In genomic region chr4:120194965-120195364, GRCm38 (mm10) we compare ENCODE assay signal across 37 mouse cellular contexts. TPM values are rescaled to one million over a fixed set of nuclear protein-coding genes. Genes with fewer than 3 reads are reported as not detected.
DNase-seq lines count a peak whose midpoint lies in the region; ATAC-seq and TF ChIP-seq lines count a peak whose summit lies in the region.
"Had no signal": no experiment of that assay in that cellular context is flagged by ENCODE, and none has a peak within 500 bp of the region (broad histone marks: within the 10 kb centered on the region; RNA-seq: fewer than 3 reads in every experiment).

No protein-coding gene starts in this region.

- no peaks in the 10 kb centered on the region for H3K9me3 ChIP-seq in intestine, postnatal 0 days (ENCODE audit: control insufficient read depth)
- H3K9me3 ChIP-seq in intestine, embryonic 16.5 days (ENCODE audit: control insufficient read depth, low read length): no peaks in the 10 kb centered on the region
- H3K9me3 ChIP-seq: embryonic facial prominence, embryonic 13.5 days; forebrain, embryonic 10.5 days; forebrain, embryonic 15.5 days; heart, embryonic 13.5 days; limb, embryonic 15.5 days; liver, embryonic 13.5 days; midbrain, embryonic 13.5 days; neural tube, embryonic 13.5 days had no signal

- no peak overlapping the region for H3K9ac ChIP-seq in heart, adult 2 months (ENCODE audit: low read depth, low read length)
- no peak overlapping the region for H3K9ac ChIP-seq in intestine, postnatal 0 days (ENCODE audit: low read depth, low read length)
- H3K9ac ChIP-seq in intestine, embryonic 16.5 days (ENCODE audit: low read depth, low read length): no peak overlapping the region
- H3K9ac ChIP-seq: embryonic facial prominence, embryonic 13.5 days; forebrain, embryonic 15.5 days; heart, embryonic 13.5 days; hindbrain, embryonic 14.5 days; limb, embryonic 15.5 days; liver, embryonic 13.5 days; midbrain, embryonic 13.5 days; neural tube, embryonic 13.5 days had no signal

- no peak for ATAC-seq in intestine, postnatal 0 days
- ATAC-seq in intestine, embryonic 16.5 days: no peak
- ATAC-seq: activated CD4-positive, CD25-positive, alpha-beta regulatory T cell, adult 4 months; forebrain, embryonic 15.5 days; inflammation-experienced regulatory T-cells, adult 6 months; lung, postnatal 0 days; midbrain, embryonic 13.5 days had no signal

- no peak for TF ChIP-seq EP300 in heart, adult 2 months (IDR thresholded peaks at IDR 0.05; ENCODE audit: insufficient read depth, low read depth, low read length)

- no peaks in the 10 kb centered on the region for H3K4me1 ChIP-seq in heart, adult 2 months (ENCODE audit: control insufficient read depth, insufficient read depth, low read length)
- H3K4me1 ChIP-seq in intestine, postnatal 0 days (replicated peaks; ENCODE audit: control insufficient read depth, insufficient read depth, low read length): peaks cover 5% of the 10 kb centered on the region; the same call in 1 of the 2 replicates
- H3K4me1 ChIP-seq in intestine, embryonic 16.5 days (ENCODE audit: control insufficient read depth, insufficient read depth, low read length): peaks cover 28% of the 10 kb centered on the region
- H3K4me1 ChIP-seq: liver, embryonic 13.5 days had no signal

- intact Hi-C loops in gastrocnemius, adult 2 months (cut with DNase I): no loop called here
- intact Hi-C loops in heart, adult 2 months (cut with DNase I): no loop called here
- intact Hi-C loops in heart, postnatal 14 days (cut with DNase I): no loop called here
- intact Hi-C loops in left cerebral cortex, postnatal 14 days (cut with DNase I): no loop called here

- TF ChIP-seq POLR2A in heart, adult 2 months (IDR thresholded peaks at IDR 0.05; ENCODE audit: insufficient read depth, low read depth, low read length): no peak

- H3K27ac ChIP-seq in gastrocnemius, adult 2 months: no peak overlapping the region; the same call in 1 of the 2 replicates
- no peak overlapping the region for H3K27ac ChIP-seq in heart, adult 2 months
- H3K27ac ChIP-seq in intestine, postnatal 0 days (ENCODE audit: low read depth, low read length): no peak overlapping the region
- H3K27ac ChIP-seq in intestine, embryonic 16.5 days (ENCODE audit: low read length): no peak overlapping the region
- H3K27ac ChIP-seq: embryonic facial prominence, embryonic 13.5 days; forebrain, embryonic 10.5 days; forebrain, embryonic 15.5 days; heart, embryonic 13.5 days; hindbrain, embryonic 14.5 days; limb, embryonic 15.5 days; liver, embryonic 13.5 days; macrophage; midbrain, embryonic 13.5 days; neural tube, embryonic 13.5 days had no signal

- DNase-seq in gastrocnemius, adult 2 months: peak; percentile 59
- DNase-seq in gastrocnemius, postnatal 10 days: no peak
- peak in 1 of 2 experiments; percentile 39 for DNase-seq in heart, adult 2 months
- DNase-seq in heart, postnatal 14 days: no peak
- DNase-seq in left cerebral cortex, postnatal 14 days (ENCODE audit: low spot score in 2 of 2): no peak
- DNase-seq: adrenal gland, postnatal 25 days; B cell, adult 2 months; cerebellum, adult 18-20 months; cerebellum, postnatal 10 days; kidney, adult 2 months; kidney, postnatal 4 days; left cerebral cortex, postnatal 4 days; liver, embryonic 13.5 days; lung, adult 18-20 months; right cerebral cortex, postnatal 4 days; thymus, adult 2 months; thymus, postnatal 36 days had no signal

- no peak overlapping the region for H3K4me2 ChIP-seq in intestine, postnatal 0 days (replicated peaks; ENCODE audit: low read depth)
- H3K4me2 ChIP-seq in intestine, embryonic 16.5 days (ENCODE audit: low read depth, low read length): no peak overlapping the region
- H3K4me2 ChIP-seq: embryonic facial prominence, embryonic 13.5 days; forebrain, embryonic 15.5 days; heart, embryonic 13.5 days; hindbrain, embryonic 14.5 days; limb, embryonic 15.5 days; liver, embryonic 13.5 days; midbrain, embryonic 13.5 days; neural tube, embryonic 13.5 days had no signal

- no peak overlapping the region for H3K4me3 ChIP-seq in gastrocnemius, adult 2 months
- no peak overlapping the region for H3K4me3 ChIP-seq in heart, adult 2 months
- no peak overlapping the region for H3K4me3 ChIP-seq in intestine, postnatal 0 days (ENCODE audit: low read depth, low read length)
- H3K4me3 ChIP-seq in intestine, embryonic 16.5 days (ENCODE audit: low read length): no peak overlapping the region
- H3K4me3 ChIP-seq: embryonic facial prominence, embryonic 13.5 days; forebrain, embryonic 10.5 days; forebrain, embryonic 15.5 days; heart, embryonic 13.5 days; limb, embryonic 15.5 days; liver, embryonic 13.5 days; midbrain, embryonic 13.5 days; neural tube, embryonic 13.5 days had no signal

- H3K79me2 ChIP-seq in heart, adult 2 months (replicated peaks; ENCODE audit: control insufficient read depth, insufficient read depth, low read length): no peaks in the 10 kb centered on the region

- H3K36me3 ChIP-seq in heart, adult 2 months (ENCODE audit: control insufficient read depth, insufficient read depth, low read length): no peaks in the 10 kb centered on the region
- no peaks in the 10 kb centered on the region for H3K36me3 ChIP-seq in intestine, postnatal 0 days (ENCODE audit: control insufficient read depth, insufficient read depth)
- no peaks in the 10 kb centered on the region for H3K36me3 ChIP-seq in intestine, embryonic 16.5 days (ENCODE audit: control insufficient read depth, insufficient read depth, low read length)
- H3K36me3 ChIP-seq: embryonic facial prominence, embryonic 13.5 days; forebrain, embryonic 10.5 days; forebrain, embryonic 15.5 days; heart, embryonic 13.5 days; limb, embryonic 15.5 days; liver, embryonic 13.5 days; midbrain, embryonic 13.5 days; neural tube, embryonic 13.5 days had no signal

- no peaks in the 10 kb centered on the region for H3K27me3 ChIP-seq in heart, adult 2 months (ENCODE audit: control insufficient read depth, insufficient read depth, low read length)
- H3K27me3 ChIP-seq in intestine, postnatal 0 days (replicated peaks; ENCODE audit: control insufficient read depth, insufficient read depth, low read length): no peaks in the 10 kb centered on the region
- no peaks in the 10 kb centered on the region for H3K27me3 ChIP-seq in intestine, embryonic 16.5 days (replicated peaks; ENCODE audit: control insufficient read depth, insufficient read depth, low read length)
- H3K27me3 ChIP-seq: embryonic facial prominence, embryonic 13.5 days; forebrain, embryonic 15.5 days; limb, embryonic 15.5 days; liver, embryonic 13.5 days; midbrain, embryonic 13.5 days; neural tube, embryonic 13.5 days had no signal

- peak; percentile 9; the same call in 1 of the 2 replicates for TF ChIP-seq CTCF in gastrocnemius, adult 2 months (IDR thresholded peaks at IDR 0.05)
- peak; percentile 9; the same call in 1 of the 2 replicates for TF ChIP-seq CTCF in heart, adult 2 months (IDR thresholded peaks at IDR 0.05)
- peak; percentile 48 for TF ChIP-seq CTCF in intestine, postnatal 0 days (IDR thresholded peaks at IDR 0.05; ENCODE audit: low read depth)

RNA-seq across cellular contexts. Expression of gene Edn2, which starts 34.0 kb away (rescaled TPM):
- total RNA-seq in gastrocnemius, adult 2 months (2021): not detected
- not detected for total RNA-seq in gastrocnemius, postnatal 10 days (2021)
- not detected for total RNA-seq in heart, adult 2 months (2021)
- 0.55 TPM in 1 of 2 replicates, not detected in the other for polyA plus RNA-seq in heart, adult 2 months (2012; rRNA removed)
- not detected for total RNA-seq in heart, postnatal 14 days (2021)
- polyA plus RNA-seq in intestine, postnatal 0 days (2015; fragmentation: Nextera tagmentation; extraction: Ambion mirVana): 4.7 and 5.6 TPM in 2 replicates
- 5.3 and 5.8 TPM in 2 replicates for polyA plus RNA-seq in intestine, embryonic 16.5 days (2015; fragmentation: Nextera tagmentation; extraction: Ambion mirVana)
- not detected for total RNA-seq in left cerebral cortex, postnatal 14 days (2021)
- total RNA-seq: adrenal gland, postnatal 25 days; common myeloid progenitor, adult 5-6 weeks; heart, postnatal 10 days; layer of hippocampus, adult 8-10 months; layer of hippocampus, postnatal 25 days; left cerebral cortex, postnatal 4 days; megakaryocyte-erythroid progenitor cell, adult 5-6 weeks had no signal
- polyA plus RNA-seq: activated CD4-positive, CD25-positive, alpha-beta regulatory T cell, adult 4 months; brain, embryonic 14.5 days; forebrain, embryonic 10.5 days; hindbrain, embryonic 14.5 days; inflammation-experienced regulatory T-cells, adult 6 months; kidney, adult 2 months; macrophage; midbrain, embryonic 13.5 days had no signal
